8 mouse cellular contexts compared by ENCODE assay signal in genomic region chrX:36552055-36552587, GRCm38 (mm10). TPM values are rescaled to one million over a fixed set of nuclear protein-coding genes. Genes with fewer than 3 reads are reported as not detected.
A peak's percentile ranks its signal among the peaks of the same experiment; 100 is the strongest.
DNase-seq lines count a peak whose midpoint lies in the region; ATAC-seq lines count a peak whose summit lies in the region.

No protein-coding gene starts in this region.

- H3K27ac ChIP-seq in forebrain, embryonic 15.5 days (replicated peaks), result peak overlapping the region; percentile 62; the same call in 1 of the 2 replicates

- no peaks in the 10 kb centered on the region for H3K36me3 ChIP-seq in forebrain, embryonic 15.5 days

- H3K4me1 ChIP-seq in forebrain, embryonic 15.5 days, result no peaks in the 10 kb centered on the region

- no peak overlapping the region for H3K4me2 ChIP-seq in forebrain, embryonic 15.5 days (replicated peaks)

- DNase-seq in 3134 (ENCODE audit: extremely low read depth, insufficient read length, low spot score), result peak; percentile 41
- peak; percentile 82 for DNase-seq in adrenal gland, adult 2 months
- DNase-seq in heart, postnatal 36 days, result peak; percentile 40 to 52
- DNase-seq in layer of hippocampus, adult 8-10 months (ENCODE audit: low spot score in 2 of 2), result peak; percentile 12 to 14
- peak; percentile 72 for DNase-seq in lung, postnatal 10 days
- DNase-seq in retina, postnatal 1 day, result peak; percentile 59
- no peak for DNase-seq in T-cell, adult 2 months (ENCODE audit: low spot score)

- WGBS in forebrain, embryonic 15.5 days, result 23% methylated on average over 5 of the region's 5 CpGs

- no peaks in the 10 kb centered on the region for H3K9me3 ChIP-seq in forebrain, embryonic 15.5 days

- intact Hi-C loops in heart, postnatal 36 days (cut with DNase I), result no loop called here

- H3K9ac ChIP-seq in forebrain, embryonic 15.5 days (replicated peaks), result no peak overlapping the region

- ATAC-seq in forebrain, embryonic 15.5 days (replicated peaks), result peak; percentile 80

- no peak overlapping the region for H3K4me3 ChIP-seq in forebrain, embryonic 15.5 days

- H3K27me3 ChIP-seq in forebrain, embryonic 15.5 days, result no peaks in the 10 kb centered on the region

RNA-seq across cellular contexts. Expression of gene Pgrmc1, which starts 45.9 kb away (rescaled TPM):
- 100 to 1,000 TPM; 455 to 456 TPM for total RNA-seq in adrenal gland, adult 2 months (2021)
- polyA plus RNA-seq in adrenal gland, adult 2 months (2012; rRNA removed), result 536 and 540 TPM in 2 replicates
- 475 and 528 TPM in 2 replicates for polyA plus RNA-seq in forebrain, embryonic 15.5 days (2015; fragmentation: Nextera tagmentation; extraction: Ambion mirVana)
- 10 to 100 TPM; 20.2 to 23.2 TPM for total RNA-seq in heart, postnatal 36 days (2021)
- 100 to 1,000 TPM; 261 to 289 (median 281) TPM for total RNA-seq in layer of hippocampus, adult 8-10 months (2022)

Comparison
In these comparisons a context has a peak if more than half of its experiments do, and no peak if none do; other contexts are left out.
1. RNA of gene Pgrmc1, which starts 45.9 kb away (total RNA-seq): 455 to 456 TPM in adrenal gland, adult 2 months and 261 to 289 TPM in layer of hippocampus, adult 8-10 months; 20.2 to 23.2 TPM in heart, postnatal 36 days; every median in the first group is over 10 times any median in the second.